Mouse (Mus musculus): Measurements from ENCODE around the gene Spats1. TPM values are rescaled to one million over a fixed set of nuclear protein-coding genes. Genes with fewer than 3 reads are reported as not detected.

The Spats1 gene
- 0.51 TPM for polyA plus RNA-seq (2021)

DNA sequence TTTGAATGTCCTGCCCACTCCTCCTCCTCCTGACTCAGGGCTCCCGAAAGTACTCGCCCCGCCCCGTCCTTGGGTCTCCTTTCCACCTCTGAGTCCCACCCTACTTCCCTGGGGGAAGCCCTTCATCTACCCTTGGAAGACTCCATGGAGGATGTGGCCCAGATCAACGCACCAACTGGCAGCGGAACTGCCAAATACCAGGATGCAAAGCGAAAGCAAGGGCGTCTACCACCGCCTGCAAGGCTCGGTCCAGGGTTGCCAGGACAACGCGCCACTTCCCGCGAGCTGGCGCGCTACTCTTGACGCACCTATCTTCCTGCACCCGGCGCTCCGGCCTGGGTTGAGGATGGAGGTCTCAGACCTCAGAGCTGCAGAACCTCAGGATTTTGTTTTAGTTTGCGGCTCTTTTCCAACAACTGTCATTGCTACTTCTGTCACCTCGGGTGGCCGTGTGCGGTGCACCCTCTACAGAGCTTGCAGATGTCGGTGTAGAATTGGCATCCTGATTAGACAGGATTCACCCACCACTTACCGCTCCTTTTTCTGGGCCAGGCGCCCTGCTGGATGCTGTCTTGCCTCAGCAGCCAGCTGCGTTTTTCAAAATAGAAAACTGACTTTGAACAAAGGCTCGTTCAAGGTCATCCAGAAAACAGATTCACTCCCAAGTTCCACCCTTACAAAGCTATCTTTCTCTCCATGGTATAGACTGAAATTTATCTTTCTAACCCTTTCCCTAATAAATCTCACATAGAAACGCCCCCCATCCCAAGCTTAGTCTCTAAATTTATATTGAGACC is at the start of gene Spats1:
Gene Spats1 (minus strand): TSS at position 747 of the 797 bp plus-strand sequence.
- POLR2A ChIA-PET: no interaction called here
- no peak for ATAC-seq
- in situ Hi-C loops (cut with MboI; ENCODE audit: low pct_unique_long_range_greater_than_20kb): loop anchor here (5.0 to 25.0 kb wide), 2 partner anchors 77 to 162 kb away; no protein-coding TSS in a partner anchor

DNA sequence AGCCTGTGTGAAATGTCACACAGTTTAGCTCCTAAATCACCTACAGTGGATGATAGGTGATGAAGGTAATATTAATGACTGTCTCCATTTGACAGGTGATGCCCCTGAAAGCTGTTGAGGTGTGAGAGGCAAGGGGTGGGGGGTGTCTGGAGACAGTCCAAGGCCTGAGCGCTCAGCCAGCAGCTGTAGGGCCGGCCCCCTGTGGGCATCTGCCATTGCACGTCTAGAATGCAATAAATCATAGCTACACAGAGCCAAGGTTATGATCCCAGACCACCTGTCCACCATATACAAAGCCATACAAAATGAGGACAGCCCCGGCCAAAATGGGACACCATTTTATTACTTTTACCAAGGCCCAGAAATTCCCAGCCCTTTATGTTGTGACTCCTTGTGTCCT is 49.7 kb upstream of the Spats1 start:
- in situ Hi-C loops (cut with MboI; ENCODE audit: low pct_unique_long_range_greater_than_20kb): no loop called here
- no peak for TF ChIP-seq CTCF (IDR thresholded peaks at IDR 0.05)
- peaks cover 21% of the 10 kb centered on the region for H3K27me3 ChIP-seq
- POLR2A ChIA-PET: no interaction called here
- CTCF ChIA-PET: interaction anchor here (0.9 to 1.6 kb wide), 3 partner anchors 9 to 27 kb away, joined by 3 to 4 read pairs (median 3); no protein-coding TSS in a partner anchor
- ATAC-seq (no peak), DNase-seq (ENCODE audit: low read depth, low spot score) (no peak)

More for the DNA sequence above, at the start of gene Spats1:
- CTCF ChIA-PET: interaction anchor here (1.6 kb wide), 1 partner anchor 106 kb away, joined by 3 read pairs; no protein-coding TSS in a partner anchor
- DNase-seq (ENCODE audit: low read depth, low spot score): no peak
- no peak for TF ChIP-seq CTCF (IDR thresholded peaks at IDR 0.05)
- H3K27me3 ChIP-seq: peaks cover 11% of the 10 kb centered on the region

DNA sequence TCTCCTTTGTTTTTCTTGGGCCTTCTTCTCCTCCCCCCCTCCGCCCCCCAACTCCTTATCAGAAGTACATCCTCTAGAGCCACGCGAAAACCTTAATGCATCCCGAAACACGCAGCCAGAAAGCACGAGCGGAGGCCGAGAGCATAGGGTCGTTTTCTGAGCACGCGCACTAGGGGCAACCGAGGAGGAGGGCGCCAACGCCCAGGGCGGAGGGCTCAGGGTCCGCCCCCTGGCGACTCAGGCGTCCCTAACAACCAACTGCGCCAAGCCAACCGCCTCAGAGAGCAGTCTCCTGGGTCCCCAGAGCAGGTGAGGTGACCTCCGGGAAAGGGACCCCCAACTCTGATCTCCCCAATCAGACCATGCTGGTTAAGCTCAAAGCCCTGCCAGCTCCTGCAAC is 48.0 kb upstream of the Spats1 start, which contains the start of gene Tcte1:
Gene Tcte1 (plus strand): TSS at position 172 of the 400 bp plus-strand sequence.
- ATAC-seq (no peak), DNase-seq (ENCODE audit: low read depth, low spot score) (no peak)
- peaks cover 9% of the 10 kb centered on the region for H3K27me3 ChIP-seq
- TF ChIP-seq CTCF (IDR thresholded peaks at IDR 0.05): no peak
- in situ Hi-C loops (cut with MboI; ENCODE audit: low pct_unique_long_range_greater_than_20kb): no loop called here
- ChIA-PET CTCF (interaction anchor here (1.1 kb wide), 1 partner anchor 25 kb away, joined by 3 read pairs; no protein-coding TSS in a partner anchor), POLR2A (interaction anchor here (0.8 kb wide), 1 partner anchor 14 kb away, joined by 4 read pairs; no protein-coding TSS in a partner anchor)

DNA sequence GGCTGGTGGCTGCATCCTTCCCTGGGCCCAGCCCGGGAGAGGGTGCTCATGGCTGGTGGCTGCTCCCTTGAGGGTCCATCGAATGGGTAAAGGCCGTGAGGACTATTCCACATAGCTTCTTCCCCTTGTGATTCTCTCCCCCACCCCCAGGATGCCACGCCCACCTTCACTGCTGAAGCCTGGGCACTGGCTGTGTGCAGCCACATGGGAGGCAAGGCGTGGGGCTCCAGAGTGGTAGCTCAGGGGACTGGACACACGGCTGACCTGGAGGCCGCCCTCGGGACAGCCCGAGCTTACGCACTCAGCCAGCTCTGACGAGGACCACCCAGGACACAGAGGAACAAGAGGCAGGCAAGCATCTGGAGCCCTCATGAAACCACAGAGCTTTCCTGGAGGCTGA is 44.9 kb upstream of the Spats1 start:
- POLR2A ChIA-PET: no interaction called here
- DNase-seq (ENCODE audit: low read depth, low spot score): no peak
- in situ Hi-C loops (cut with MboI; ENCODE audit: low pct_unique_long_range_greater_than_20kb): no loop called here
- CTCF ChIA-PET: interaction anchor here (1.0 kb wide), 1 partner anchor 35 kb away, joined by 3 read pairs; the partner anchor contains the start of gene Nfkbie
- no peaks in the 10 kb centered on the region for H3K27me3 ChIP-seq
- no peak for TF ChIP-seq CTCF (IDR thresholded peaks at IDR 0.05)
- ATAC-seq: no peak

DNA sequence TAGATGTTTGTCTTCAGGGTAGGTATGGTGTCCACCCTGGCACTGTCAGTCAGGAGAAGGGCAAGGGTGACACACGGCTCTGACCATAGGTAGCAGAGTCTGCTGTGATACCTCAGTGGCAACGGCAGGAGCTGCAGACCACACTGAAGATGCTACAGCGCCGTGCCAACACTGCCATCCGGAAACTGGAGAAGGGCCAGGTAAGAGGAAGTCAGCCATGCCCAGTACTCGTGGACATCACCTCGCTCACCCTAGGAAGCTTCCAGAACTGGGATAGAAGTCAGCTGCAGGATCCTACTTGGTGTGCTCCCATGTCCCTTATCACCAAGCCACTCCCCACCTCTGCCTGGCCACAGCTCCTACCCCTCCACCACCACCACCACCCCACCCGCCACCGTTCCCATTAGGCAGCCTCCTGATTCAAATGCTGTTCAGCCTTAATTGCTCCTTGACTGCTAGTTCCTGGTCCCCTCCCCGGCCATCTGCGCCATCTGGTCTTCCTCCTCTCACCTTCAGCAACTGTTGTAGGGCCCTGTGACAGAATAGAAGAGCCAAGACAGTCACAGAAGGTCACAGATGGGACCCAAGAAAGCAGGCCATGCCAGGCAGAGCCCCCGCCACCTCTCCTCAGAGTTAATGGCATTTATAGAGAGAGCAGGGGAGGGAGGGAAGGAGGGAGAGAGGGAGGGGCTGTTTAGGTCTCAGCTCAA is 43.7 kb upstream of the Spats1 start:
- TF ChIP-seq CTCF (IDR thresholded peaks at IDR 0.05): no peak
- no peak for DNase-seq (ENCODE audit: low read depth, low spot score)
- POLR2A ChIA-PET: interaction anchor here (1.1 kb wide), 1 partner anchor 39 kb away, joined by 4 read pairs; no protein-coding TSS in a partner anchor
- ATAC-seq: no peak
- CTCF ChIA-PET: interaction anchor here (2.2 kb wide), 1 partner anchor 32 kb away, joined by 6 read pairs; no protein-coding TSS in a partner anchor
- no peaks in the 10 kb centered on the region for H3K27me3 ChIP-seq
- in situ Hi-C loops (cut with MboI; ENCODE audit: low pct_unique_long_range_greater_than_20kb): no loop called here

DNA sequence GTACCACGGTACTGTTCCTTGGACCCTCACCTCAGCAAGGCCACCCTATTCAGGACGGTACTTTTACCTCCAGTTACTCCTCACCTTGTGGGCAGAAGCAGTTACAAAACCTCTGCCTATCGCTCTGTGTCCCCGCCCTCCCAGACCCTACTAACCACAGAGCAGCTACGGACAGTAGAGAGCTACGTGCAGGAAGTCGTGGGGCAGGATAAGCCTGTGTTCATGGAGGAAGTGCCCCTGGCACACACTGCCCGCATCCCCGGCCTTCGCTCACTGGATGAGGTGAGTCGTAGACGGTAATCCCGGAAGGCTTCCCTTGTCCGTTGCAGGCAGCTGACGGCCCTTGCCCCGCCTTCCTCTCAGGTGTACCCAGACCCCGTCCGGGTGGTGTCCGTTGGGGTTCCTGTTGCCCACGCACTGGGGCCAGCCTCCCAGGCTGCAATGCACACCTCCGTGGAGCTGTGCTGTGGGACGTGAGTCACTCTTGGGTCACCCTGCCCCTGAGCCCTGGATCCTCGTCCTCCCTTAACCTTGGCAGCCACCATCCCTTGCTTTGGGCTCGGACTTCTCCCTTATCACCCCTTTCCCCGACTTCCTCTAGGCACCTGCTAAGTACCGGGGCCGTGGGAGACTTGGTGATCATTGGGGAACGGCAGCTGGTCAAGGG is 42.5 kb upstream of the Spats1 start:
- no peaks in the 10 kb centered on the region for H3K27me3 ChIP-seq
- CTCF ChIA-PET: interaction anchor here (1.2 to 2.2 kb wide), 3 partner anchors 11 to 36 kb away, joined by 4 to 10 read pairs (median 6); partner anchors contain the start of gene Aars2
- DNase-seq (ENCODE audit: low read depth, low spot score) (no peak), ATAC-seq (no peak)
- in situ Hi-C loops (cut with MboI; ENCODE audit: low pct_unique_long_range_greater_than_20kb): no loop called here
- no peak for TF ChIP-seq CTCF (IDR thresholded peaks at IDR 0.05)
- POLR2A ChIA-PET: interaction anchor here (1.8 kb wide), 1 partner anchor 11 kb away, joined by 10 read pairs; the partner anchor contains the start of gene Aars2

DNA sequence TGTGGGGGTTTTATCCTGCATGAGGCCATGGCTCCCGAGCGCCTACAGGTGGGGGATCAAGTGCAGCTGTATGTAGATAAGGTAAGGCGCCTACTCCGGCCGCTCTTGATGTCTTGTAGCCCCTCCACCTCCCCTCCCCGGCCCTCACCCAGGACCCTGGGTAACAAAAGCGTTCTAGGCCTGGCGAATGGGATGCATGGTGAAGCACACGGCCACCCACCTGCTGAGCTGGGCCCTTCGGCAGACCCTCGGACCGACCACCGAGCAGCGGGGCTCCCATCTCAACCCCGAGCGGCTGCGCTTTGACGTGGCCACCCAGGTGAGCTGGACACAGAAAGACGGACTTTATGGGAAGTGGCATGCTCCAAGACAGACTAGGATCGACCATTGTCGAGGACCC is 41.9 kb upstream of the Spats1 start:
- ChIA-PET CTCF (interaction anchor here (0.9 to 2.2 kb wide), 8 partner anchors 10 to 48 kb away, joined by 3 to 10 read pairs (median 4); partner anchors contain the start of genes Aars2 and Tmem151b), POLR2A (interaction anchor here (1.8 kb wide), 1 partner anchor 10 kb away, joined by 10 read pairs; the partner anchor contains the start of gene Aars2)
- DNase-seq (ENCODE audit: low read depth, low spot score): no peak
- no peak for ATAC-seq
- TF ChIP-seq CTCF (IDR thresholded peaks at IDR 0.05): no peak
- no peaks in the 10 kb centered on the region for H3K27me3 ChIP-seq
- in situ Hi-C loops (cut with MboI; ENCODE audit: low pct_unique_long_range_greater_than_20kb): no loop called here

DNA sequence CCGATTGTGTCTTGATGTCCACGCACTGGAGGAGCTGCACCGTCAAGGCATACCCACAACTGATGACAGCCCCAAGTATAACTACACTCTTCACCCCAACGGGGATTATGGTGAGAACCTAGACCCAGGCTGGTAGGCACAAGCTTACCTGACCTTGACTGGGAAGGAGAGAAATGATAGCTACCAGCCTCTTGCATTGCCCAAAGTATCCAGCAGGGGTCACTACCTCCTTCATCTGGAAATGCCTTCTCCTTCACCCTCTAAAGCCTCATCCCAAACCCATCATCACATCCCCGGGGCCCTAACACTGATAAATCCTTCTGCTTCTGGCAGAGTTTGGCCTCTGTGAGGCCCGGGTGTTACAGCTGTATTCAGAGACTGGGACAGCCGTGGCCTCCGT is 41.3 kb upstream of the Spats1 start:
- TF ChIP-seq CTCF (IDR thresholded peaks at IDR 0.05): no peak
- no peaks in the 10 kb centered on the region for H3K27me3 ChIP-seq
- in situ Hi-C loops (cut with MboI; ENCODE audit: low pct_unique_long_range_greater_than_20kb): no loop called here
- ChIA-PET CTCF (interaction anchor here (0.7 to 2.1 kb wide), 15 partner anchors 8 to 48 kb away, joined by 3 to 10 read pairs (median 3); partner anchors contain the start of genes Aars2 and Tmem151b), POLR2A (interaction anchor here (1.8 kb wide), 1 partner anchor 9 kb away, joined by 10 read pairs; the partner anchor contains the start of gene Aars2)
- peak; percentile 22 for ATAC-seq
- DNase-seq (ENCODE audit: low read depth, low spot score): no peak

DNA sequence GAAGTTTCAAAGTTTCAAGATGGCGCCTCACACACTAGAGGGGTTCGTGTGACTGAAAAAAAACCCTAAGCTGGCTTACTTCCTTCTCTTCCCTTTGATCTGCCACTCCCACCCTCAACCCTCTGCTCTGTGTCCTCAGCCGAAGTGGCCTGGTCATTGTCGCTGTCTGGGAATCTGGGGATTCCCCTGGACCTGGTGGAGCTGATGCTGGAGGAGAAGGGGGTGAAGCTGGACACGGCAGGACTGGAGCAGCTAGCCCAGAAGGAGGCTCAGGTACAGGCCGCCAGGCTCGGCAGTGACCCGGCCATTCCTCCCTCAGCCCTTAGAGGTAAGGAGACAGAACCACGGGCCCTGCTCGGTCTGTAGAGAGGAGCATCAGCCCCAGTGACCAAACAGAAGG is 40.6 kb upstream of the Spats1 start:
- CTCF ChIA-PET: interaction anchor here (0.7 to 2.1 kb wide), 13 partner anchors 9 to 47 kb away, joined by 3 to 10 read pairs (median 4); partner anchors contain the start of genes Aars2 and Tmem151b
- POLR2A ChIA-PET: interaction anchor here (1.8 kb wide), 1 partner anchor 9 kb away, joined by 10 read pairs; the partner anchor contains the start of gene Aars2
- no peaks in the 10 kb centered on the region for H3K27me3 ChIP-seq
- TF ChIP-seq CTCF (IDR thresholded peaks at IDR 0.05): no peak
- no peak for DNase-seq (ENCODE audit: low read depth, low spot score)
- in situ Hi-C loops (cut with MboI; ENCODE audit: low pct_unique_long_range_greater_than_20kb): no loop called here
- ATAC-seq: no peak
